Mouse (Mus musculus) myocyte (in vitro differentiated cells): ENCODE measurements around the gene Cldn15.

Source experiments
- CEBPB ChIP-seq: IDR thresholded peaks from 2 replicates; pipeline ENCODE4 v1.6.1; 2011; ENCODE audit warnings: mild to moderate bottlenecking, moderate library complexity; ENCODE audit not compliant: poor library complexity, insufficient read depth, severe bottlenecking
- E2F4 ChIP-seq: IDR thresholded peaks from one replicate; pipeline ENCODE4 v1.6.1; 2011; ENCODE audit warnings: mild to moderate bottlenecking, control low read depth, moderate library complexity; ENCODE audit not compliant: insufficient read depth
- MAX ChIP-seq: IDR thresholded peaks from one replicate; pipeline ENCODE4 v1.6.1; 2011; ENCODE audit warnings: low read depth, mild to moderate bottlenecking, control low read depth
- MYOD1 ChIP-seq, 3 experiments: IDR thresholded peaks; one replicate each; pipeline ENCODE4 v1.6.1; 2011; ENCODE audit warnings: control low read depth in 2 of 3, low read depth in 2 of 3, mild to moderate bottlenecking in 2 of 3, moderate library complexity in 1 of 3; ENCODE audit not compliant: insufficient read length in 2 of 3, control insufficient read depth in 1 of 3
- MYOG ChIP-seq, 3 experiments: IDR thresholded peaks; one replicate each; pipeline ENCODE4 v1.6.1; 2011; ENCODE audit warnings: control low read depth in 2 of 3, low read depth in 2 of 3, mild to moderate bottlenecking in 2 of 3; ENCODE audit not compliant: insufficient read length in 2 of 3, control insufficient read depth in 1 of 3, insufficient read depth in 1 of 3
- POLR2A ChIP-seq: IDR thresholded peaks from one replicate; pipeline ENCODE4 v1.6.1; 2011; ENCODE audit warnings: low read depth, mild to moderate bottlenecking, control low read depth, moderate library complexity; ENCODE audit not compliant: insufficient read length
- TCF12 ChIP-seq: IDR thresholded peaks from one replicate; pipeline ENCODE4 v1.6.1; 2011; ENCODE audit warnings: mild to moderate bottlenecking, control low read depth; ENCODE audit not compliant: poor library complexity, insufficient read depth, severe bottlenecking
- TCF3 ChIP-seq: IDR thresholded peaks from one replicate; pipeline ENCODE4 v1.6.1; 2011; ENCODE audit warnings: low read depth, control low read depth; ENCODE audit not compliant: insufficient read length
- USF1 ChIP-seq: IDR thresholded peaks from one replicate; pipeline ENCODE4 v1.6.1; 2011; ENCODE audit warnings: low read depth, mild to moderate bottlenecking, control low read depth, moderate library complexity

DNA sequence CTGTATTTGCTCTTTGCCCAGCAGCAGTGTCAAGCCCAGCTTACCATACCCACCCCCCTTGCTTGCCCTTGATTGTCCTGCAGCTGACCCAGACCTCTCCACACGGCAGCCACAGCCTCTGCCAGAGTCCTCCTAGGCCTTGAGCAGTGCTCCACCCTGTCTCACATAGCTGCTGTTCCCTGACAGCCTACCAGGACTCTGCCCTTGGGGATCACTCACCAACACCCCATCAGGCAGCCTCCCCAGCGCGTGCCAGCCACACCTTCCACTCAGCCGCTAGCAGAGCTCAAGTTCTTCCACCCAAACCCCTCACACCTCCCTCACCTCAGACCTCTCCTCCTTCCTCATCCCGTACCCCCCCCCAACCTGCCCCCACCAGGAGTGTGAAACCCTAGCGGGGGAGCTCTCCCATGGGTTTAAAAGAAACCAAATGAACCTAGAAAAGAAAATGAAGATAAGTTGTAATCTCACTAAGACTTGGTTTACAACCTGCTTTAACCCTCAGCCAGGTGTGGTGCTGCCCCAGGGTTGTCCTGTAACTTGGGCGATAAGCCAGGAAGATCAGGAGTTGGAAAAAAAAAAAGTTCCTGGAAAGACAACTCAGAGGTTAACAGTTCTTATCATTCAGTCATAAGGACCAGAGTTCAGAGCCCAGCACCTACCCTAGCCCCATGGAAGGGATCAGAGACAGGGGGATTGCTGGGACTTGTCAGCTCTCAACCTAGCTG lies 42.5 kb upstream of the Cldn15 start:
- no peak for TF ChIP-seq POLR2A
- TF ChIP-seq E2F4 = no peak
- no peak for TF ChIP-seq USF1
- no peak for TF ChIP-seq MAX
- no peak for TF ChIP-seq MYOG (IDR thresholded peaks at IDR 0.05; ENCODE audit: control insufficient read depth in 1 of 3, insufficient read depth in 1 of 3, insufficient read length in 2 of 3, low read depth in 2 of 3)
- TF ChIP-seq MYOD1 (IDR thresholded peaks at IDR 0.05; ENCODE audit: control insufficient read depth in 1 of 3, insufficient read length in 2 of 3, low read depth in 2 of 3) = no peak
- TF ChIP-seq TCF12 = no peak
- no peak for TF ChIP-seq TCF3
- TF ChIP-seq CEBPB = no peak
